Mouse (Mus musculus) embryonic fibroblast, embryonic 13.5 days (primary cell): Measurements from ENCODE around the gene Klf7.

ENCODE experiments used
- CTCF ChIP-seq: IDR thresholded peaks from 2 replicates; pipeline ENCODE4 v1.5.1; 2011; ENCODE audit warnings: mild to moderate bottlenecking, control low read depth, low read length, moderate library complexity, borderline replicate concordance; ENCODE audit not compliant: insufficient read depth
- POLR2A ChIP-seq: IDR thresholded peaks from 2 replicates; pipeline ENCODE4 v1.6.1; 2011; ENCODE audit warnings: low read depth, mild to moderate bottlenecking, control low read depth, low read length, moderate library complexity

DNA sequence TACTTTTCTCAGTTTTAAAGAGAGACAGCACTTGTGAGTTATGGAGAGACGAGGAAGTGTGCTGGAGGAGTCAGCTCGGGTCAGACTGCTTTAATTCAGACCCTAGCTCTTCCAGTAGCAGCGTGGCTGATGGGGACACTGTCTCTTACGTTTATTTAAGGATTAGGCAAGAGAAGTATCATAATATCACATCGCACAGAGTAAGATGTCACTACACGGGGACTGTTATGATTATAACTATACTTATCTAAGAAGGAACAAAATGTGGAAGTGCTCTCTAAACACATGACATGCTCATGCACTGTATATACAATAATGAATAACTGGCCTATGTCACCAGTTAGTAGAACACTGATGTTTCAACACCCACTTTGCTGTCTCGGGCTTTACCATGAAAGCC, 86.3 kb downstream of the Klf7 start:
- TF ChIP-seq POLR2A = no peak
- no peak for TF ChIP-seq CTCF
